Mouse (Mus musculus): Measurements from ENCODE around the gene Brix1.

DNA sequence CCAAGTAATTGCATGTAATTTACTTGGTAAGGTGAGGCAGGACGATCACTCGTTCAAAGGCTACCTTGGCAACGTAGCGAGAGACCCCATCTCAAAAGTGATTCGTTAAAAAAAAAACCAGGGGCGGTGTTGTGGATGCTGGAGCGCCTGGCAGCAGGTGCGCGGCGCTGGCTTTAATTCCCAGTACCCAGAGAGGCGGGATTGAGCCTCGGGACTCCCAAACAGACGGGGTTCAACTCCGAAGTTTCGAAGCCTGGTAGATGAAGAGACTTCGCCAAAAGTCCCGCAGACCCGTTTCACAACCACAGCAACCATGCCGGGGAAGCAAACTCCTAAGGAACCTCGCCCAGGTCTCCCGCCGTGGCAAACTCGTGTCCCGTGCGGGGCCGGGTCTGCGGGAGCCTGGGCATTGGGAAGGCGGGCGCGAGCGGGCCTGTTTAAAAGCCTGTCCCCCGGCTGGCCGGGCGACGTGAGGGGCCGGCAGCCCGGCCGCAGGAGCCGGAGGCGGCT, 16.1 kb downstream of the Brix1 start:
- TF ChIP-seq CTCF (IDR thresholded peaks at IDR 0.05; ENCODE audit: control insufficient read depth, insufficient read depth, insufficient read length) (no peak), MAX (IDR thresholded peaks at IDR 0.05) (no peak), MYOD1 (IDR thresholded peaks at IDR 0.05; ENCODE audit: control insufficient read depth, insufficient read length, low read depth) (no peak), FOSL1 (IDR thresholded peaks at IDR 0.05; ENCODE audit: insufficient read depth, low read length, poor library complexity, severe bottlenecking) (no peak), USF1 (IDR thresholded peaks at IDR 0.05; ENCODE audit: low read depth) (no peak), MYOG (IDR thresholded peaks at IDR 0.05; ENCODE audit: control insufficient read depth, extremely low read depth, insufficient read length) (no peak)

Data from C2C12 (cell line).